Mouse (Mus musculus) lung, embryonic 15.5 days (tissue): ENCODE data around the gene Map3k14. TPM values are rescaled to one million over a fixed set of nuclear protein-coding genes. Genes with fewer than 3 reads are reported as not detected.
A peak's percentile ranks its signal among the peaks of the same experiment; 100 is the strongest.
"Not testable (repeated sequence)": the region's sequence is repeated elsewhere in the genome, so short reads cannot be mapped to it uniquely, and the experiment has no call there.

Experiments used
- ATAC-seq: fragments of 200-750 bp; cut with Nextera tagmentation; 2 replicates; pipeline ENCODE4 v1.8.0; 2017; ENCODE audit warnings: moderate number of reproducible peaks, borderline replicate concordance; ENCODE audit not compliant: low FRiP score, low TSS enrichment; ENCODE audit errors: extremely low read depth
- H3K27ac ChIP-seq: fragments of 300-500 bp; sonication (generic); 2 replicates; pipeline ENCODE4 v1.5.1; 2015; ENCODE audit warnings: moderate library complexity, mild to moderate bottlenecking, inconsistent platforms
- H3K27me3 ChIP-seq: fragments of 300-500 bp; sonication (generic); 2 replicates; pipeline ENCODE4 v1.6.1; 2015; ENCODE audit warnings: inconsistent platforms
- H3K36me3 ChIP-seq: fragments of 300-500 bp; sonication (generic); 2 replicates; pipeline ENCODE4 v1.6.1; 2015; ENCODE audit warnings: inconsistent platforms
- H3K4me1 ChIP-seq: fragments of 300-500 bp; sonication (generic); 2 replicates; pipeline ENCODE4 v1.6.1; 2015; ENCODE audit warnings: inconsistent platforms
- H3K4me2 ChIP-seq: fragments of 300-500 bp; sonication (generic); 2 replicates; pipeline ENCODE4 v1.6.1; 2015; ENCODE audit warnings: inconsistent platforms, mild to moderate bottlenecking, moderate library complexity
- H3K4me3 ChIP-seq: fragments of 300-500 bp; sonication (generic); 2 replicates; pipeline ENCODE4 v1.5.1; 2015; ENCODE audit warnings: mild to moderate bottlenecking, inconsistent platforms
- H3K9ac ChIP-seq: fragments of 300-500 bp; sonication (generic); 2 replicates; pipeline ENCODE4 v1.6.1; 2015; ENCODE audit warnings: inconsistent platforms
- H3K9me3 ChIP-seq: fragments of 300-500 bp; sonication (generic); 2 replicates; pipeline ENCODE4 v1.6.1; 2016; ENCODE audit warnings: inconsistent platforms
- WGBS: fragments of 180-500 bp; shearing (Covaris S2); methylation state at CpG from one replicate; pipeline ENCODE4 v1.1.7; 2015; 5-methylcytosine and 5-hydroxymethylcytosine counted together
- polyA plus RNA-seq: library from polyadenylated mRNA; unstranded; fragments of >200 nt; fragmentation: Nextera tagmentation; extraction: Ambion mirVana; gene quantifications from 2 replicates; pipeline ENCODE4 v1.2.1, GENCODE M21; 2015

Gene Map3k14
- polyA plus RNA-seq, 1 experiment from 2014 or later: 3.5 TPM

GRCm38 (mm10) chr11:103292890-103293287, 25.6 kb upstream of the Map3k14 start:
- H3K4me3 ChIP-seq: no peak overlapping the region
- H3K27ac ChIP-seq: peak overlapping the region; percentile 60
- no peak for ATAC-seq
- peaks cover 30% of the 10 kb centered on the region for H3K4me1 ChIP-seq
- no peak overlapping the region for H3K9ac ChIP-seq
- H3K36me3 ChIP-seq: no peaks in the 10 kb centered on the region
- H3K9me3 ChIP-seq: no peaks in the 10 kb centered on the region
- WGBS: 68% methylated on average over 5 of the region's 5 CpGs
- H3K4me2 ChIP-seq: no peak overlapping the region; the same call in 1 of the 2 replicates
- no peaks in the 10 kb centered on the region for H3K27me3 ChIP-seq

- Histone ChIP-seq H3K4me2 (peak overlapping the region; percentile 20; the same call in 1 of the 2 replicates), H3K36me3 (no peaks in the 10 kb centered on the region), H3K9me3 (no peaks in the 10 kb centered on the region), H3K9ac (no peak overlapping the region), H3K4me1 (peaks cover 30% of the 10 kb centered on the region), H3K27me3 (no peaks in the 10 kb centered on the region), H3K4me3 (no peak overlapping the region), H3K27ac (peak overlapping the region; percentile 60)
- WGBS: 4% methylated on average over 14 of the region's 14 CpGs
- ATAC-seq: peak; percentile 86; the same call in 1 of the 2 replicates
Measured at GRCm38 (mm10) chr11:103292152-103292889, 25.0 kb upstream of the Map3k14 start.

GRCm38 (mm10) chr11:103290841-103291240, 23.6 kb upstream of the Map3k14 start:
- not testable (repeated sequence) for H3K27ac ChIP-seq, H3K4me3 ChIP-seq, H3K9ac ChIP-seq, ATAC-seq, H3K36me3 ChIP-seq, H3K9me3 ChIP-seq, H3K27me3 ChIP-seq, H3K4me2 ChIP-seq
- peaks cover 37% of the 10 kb centered on the region for H3K4me1 ChIP-seq
- 85% methylated on average over 7 of the region's 7 CpGs for WGBS

GRCm38 (mm10) chr11:103288291-103288963, 21.2 kb upstream of the Map3k14 start:
- no peak overlapping the region for H3K27ac ChIP-seq
- H3K9ac ChIP-seq: no peak overlapping the region
- no peaks in the 10 kb centered on the region for H3K9me3 ChIP-seq
- no peak overlapping the region for H3K4me3 ChIP-seq
- H3K4me1 ChIP-seq: peaks cover 36% of the 10 kb centered on the region
- no peaks in the 10 kb centered on the region for H3K27me3 ChIP-seq
- no peak overlapping the region for H3K4me2 ChIP-seq
- ATAC-seq: no peak
- WGBS: 57% methylated on average over 16 of the region's 16 CpGs
- no peaks in the 10 kb centered on the region for H3K36me3 ChIP-seq

- Histone ChIP-seq H3K4me1 (peaks cover 24% of the 10 kb centered on the region), H3K27me3 (no peaks in the 10 kb centered on the region), H3K27ac (no peak overlapping the region), H3K36me3 (no peaks in the 10 kb centered on the region), H3K4me2 (no peak overlapping the region), H3K9ac (no peak overlapping the region), H3K9me3 (no peaks in the 10 kb centered on the region), H3K4me3 (no peak overlapping the region)
- no peak for ATAC-seq
- 91% methylated on average over 5 of the region's 5 CpGs for WGBS
Measured at GRCm38 (mm10) chr11:103286910-103287309, 19.6 kb upstream of the Map3k14 start.

- no peaks in the 10 kb centered on the region for H3K36me3 ChIP-seq
- no peak overlapping the region for H3K4me3 ChIP-seq
- peak overlapping the region; percentile 76 for H3K27ac ChIP-seq
- ATAC-seq: peak; percentile 65
- no peaks in the 10 kb centered on the region for H3K9me3 ChIP-seq
- no peak overlapping the region for H3K9ac ChIP-seq
- WGBS: 21% methylated on average over 6 of the region's 6 CpGs
- no peak overlapping the region for H3K4me2 ChIP-seq
- peaks cover 21% of the 10 kb centered on the region for H3K4me1 ChIP-seq
- H3K27me3 ChIP-seq: no peaks in the 10 kb centered on the region
Measured at GRCm38 (mm10) chr11:103285951-103286350, 18.7 kb upstream of the Map3k14 start.

- Histone ChIP-seq H3K9me3 (no peaks in the 10 kb centered on the region), H3K9ac (no peak overlapping the region), H3K36me3 (no peaks in the 10 kb centered on the region), H3K4me3 (no peak overlapping the region), H3K27me3 (no peaks in the 10 kb centered on the region), H3K4me1 (peaks cover 21% of the 10 kb centered on the region), H3K27ac (peak overlapping the region; percentile 76), H3K4me2 (no peak overlapping the region)
- 63% methylated on average over 10 of the region's 10 CpGs for WGBS
- no peak; the same call in 1 of the 2 replicates for ATAC-seq
Measured at GRCm38 (mm10) chr11:103285276-103285675, 18.0 kb upstream of the Map3k14 start.

GRCm38 (mm10) chr11:103281784-103282183, 14.5 kb upstream of the Map3k14 start:
- H3K9me3 ChIP-seq: no peaks in the 10 kb centered on the region
- no peaks in the 10 kb centered on the region for H3K36me3 ChIP-seq
- no peak overlapping the region for H3K4me2 ChIP-seq
- no peaks in the 10 kb centered on the region for H3K27me3 ChIP-seq
- no peak overlapping the region for H3K9ac ChIP-seq
- H3K27ac ChIP-seq: no peak overlapping the region
- ATAC-seq: no peak
- 49% methylated on average over 7 of the region's 7 CpGs for WGBS
- no peak overlapping the region for H3K4me3 ChIP-seq
- peaks cover 18% of the 10 kb centered on the region for H3K4me1 ChIP-seq

GRCm38 (mm10) chr11:103276450-103276849, 9.2 kb upstream of the Map3k14 start:
- no peak overlapping the region for H3K27ac ChIP-seq
- WGBS: 90% methylated on average over 8 of the region's 8 CpGs
- H3K9ac ChIP-seq: no peak overlapping the region
- H3K36me3 ChIP-seq: no peaks in the 10 kb centered on the region
- no peaks in the 10 kb centered on the region for H3K9me3 ChIP-seq
- no peaks in the 10 kb centered on the region for H3K27me3 ChIP-seq
- H3K4me2 ChIP-seq: no peak overlapping the region
- H3K4me1 ChIP-seq: 0 out of 2 replicates have a peak, but pooled peaks cover 4% of the 10 kb centered on the region
- ATAC-seq: no peak
- no peak overlapping the region for H3K4me3 ChIP-seq

- no peak for ATAC-seq
- peaks cover 11% of the 10 kb centered on the region for H3K4me1 ChIP-seq
- no peak overlapping the region for H3K4me3 ChIP-seq
- H3K4me2 ChIP-seq: no peak overlapping the region
- no peak overlapping the region for H3K9ac ChIP-seq
- no peaks in the 10 kb centered on the region for H3K36me3 ChIP-seq
- WGBS: 80% methylated on average over 3 of the region's 3 CpGs
- no peak overlapping the region for H3K27ac ChIP-seq
- no peaks in the 10 kb centered on the region for H3K9me3 ChIP-seq
- H3K27me3 ChIP-seq: no peaks in the 10 kb centered on the region
Measured at GRCm38 (mm10) chr11:103272888-103273287, 5.6 kb upstream of the Map3k14 start.

- Histone ChIP-seq H3K27me3 (no peaks in the 10 kb centered on the region), H3K27ac (no peak overlapping the region)
Measured at GRCm38 (mm10) chr11:103271979-103272378, 4.7 kb upstream of the Map3k14 start.

GRCm38 (mm10) chr11:103269426-103269825, 2.2 kb upstream of the Map3k14 start:
- Histone ChIP-seq H3K36me3 (no peaks in the 10 kb centered on the region), H3K27me3 (no peaks in the 10 kb centered on the region), H3K9ac (no peak overlapping the region), H3K27ac (no peak overlapping the region), H3K4me2 (no peak overlapping the region), H3K9me3 (no peaks in the 10 kb centered on the region), H3K4me3 (no peak overlapping the region), H3K4me1 (peaks cover 24% of the 10 kb centered on the region)
- ATAC-seq: no peak
- 63% methylated on average over 5 of the region's 5 CpGs for WGBS

More at GRCm38 (mm10) chr11:103271979-103272378, 4.7 kb upstream of the Map3k14 start:
- no peak for ATAC-seq
- no peaks in the 10 kb centered on the region for H3K9me3 ChIP-seq
- H3K9ac ChIP-seq: no peak overlapping the region
- 67% methylated on average over 6 of the region's 6 CpGs for WGBS
- H3K4me1 ChIP-seq: peaks cover 12% of the 10 kb centered on the region
- H3K4me2 ChIP-seq: no peak overlapping the region
- H3K36me3 ChIP-seq: no peaks in the 10 kb centered on the region
- H3K4me3 ChIP-seq: no peak overlapping the region
